Mouse (Mus musculus) intestine, postnatal 0 days (tissue): ENCODE measurements around the gene Atp5d. TPM values are rescaled to one million over a fixed set of nuclear protein-coding genes. Genes with fewer than 3 reads are reported as not detected.

ENCODE experiments used
- ATAC-seq: fragments of 200-750 bp; cut with Nextera tagmentation; 2 replicates; pipeline ENCODE4 v1.8.0; 2017; ENCODE audit warnings: mild to moderate bottlenecking, moderate TSS enrichment, moderate library complexity
- H3K27ac ChIP-seq: fragments of 300-500 bp; sonication (generic); 2 replicates; pipeline ENCODE4 v1.5.1; 2014; ENCODE audit warnings: mild to moderate bottlenecking, low read depth, low read length, moderate library complexity
- H3K27me3 ChIP-seq: fragments of 300-500 bp; sonication (generic); replicated peaks from 2 replicates; pipeline ENCODE4 v1.6.1; 2014; ENCODE audit warnings: low read length, mixed read lengths; ENCODE audit not compliant: control insufficient read depth, insufficient read depth
- H3K36me3 ChIP-seq: fragments of 300-500 bp; sonication (generic); 2 replicates; pipeline ENCODE4 v1.6.1; 2014; ENCODE audit warnings: mild to moderate bottlenecking, moderate library complexity; ENCODE audit not compliant: control insufficient read depth, insufficient read depth
- H3K4me1 ChIP-seq: fragments of 300-500 bp; sonication (generic); replicated peaks from 2 replicates; pipeline ENCODE4 v1.6.1; 2014; ENCODE audit warnings: antibody characterized with exemption, low read length, mixed read lengths; ENCODE audit not compliant: control insufficient read depth, insufficient read depth
- H3K4me2 ChIP-seq: fragments of 300-500 bp; sonication (generic); replicated peaks from 2 replicates; pipeline ENCODE4 v1.6.1; 2014; ENCODE audit warnings: low read depth, mild to moderate bottlenecking, moderate library complexity
- H3K4me3 ChIP-seq: fragments of 300-500 bp; sonication (generic); 2 replicates; pipeline ENCODE4 v1.5.1; 2014; ENCODE audit warnings: low read depth, low read length
- H3K9ac ChIP-seq: fragments of 300-500 bp; sonication (generic); 2 replicates; pipeline ENCODE4 v1.6.1; 2014; ENCODE audit warnings: mild to moderate bottlenecking, low read depth, low read length
- H3K9me3 ChIP-seq: fragments of 300-500 bp; sonication (generic); 2 replicates; pipeline ENCODE4 v1.6.1; 2016; ENCODE audit warnings: mixed run types; ENCODE audit not compliant: control insufficient read depth
- CTCF ChIP-seq: sonication (generic); IDR thresholded peaks from 2 replicates; pipeline ENCODE4 v1.5.1; 2016; ENCODE audit warnings: low read depth, mild to moderate bottlenecking, control low read depth, antibody characterized with exemption, moderate library complexity
- WGBS: fragments of 180-500 bp; shearing (Covaris S2); extraction: QIAGEN DNeasy Blood & Tissue Kit; methylation state at CpG from one replicate; pipeline ENCODE4 v1.1.7; 2014; 5-methylcytosine and 5-hydroxymethylcytosine counted together
- polyA plus RNA-seq: library from polyadenylated mRNA; unstranded; fragments of >200 nt; fragmentation: Nextera tagmentation; extraction: Ambion mirVana; gene quantifications from 2 replicates; pipeline ENCODE4 v1.2.1, GENCODE M21; 2015

Gene Atp5d
- polyA plus RNA-seq, 1 experiment from 2014 or later, result 1,009 TPM

DNA sequence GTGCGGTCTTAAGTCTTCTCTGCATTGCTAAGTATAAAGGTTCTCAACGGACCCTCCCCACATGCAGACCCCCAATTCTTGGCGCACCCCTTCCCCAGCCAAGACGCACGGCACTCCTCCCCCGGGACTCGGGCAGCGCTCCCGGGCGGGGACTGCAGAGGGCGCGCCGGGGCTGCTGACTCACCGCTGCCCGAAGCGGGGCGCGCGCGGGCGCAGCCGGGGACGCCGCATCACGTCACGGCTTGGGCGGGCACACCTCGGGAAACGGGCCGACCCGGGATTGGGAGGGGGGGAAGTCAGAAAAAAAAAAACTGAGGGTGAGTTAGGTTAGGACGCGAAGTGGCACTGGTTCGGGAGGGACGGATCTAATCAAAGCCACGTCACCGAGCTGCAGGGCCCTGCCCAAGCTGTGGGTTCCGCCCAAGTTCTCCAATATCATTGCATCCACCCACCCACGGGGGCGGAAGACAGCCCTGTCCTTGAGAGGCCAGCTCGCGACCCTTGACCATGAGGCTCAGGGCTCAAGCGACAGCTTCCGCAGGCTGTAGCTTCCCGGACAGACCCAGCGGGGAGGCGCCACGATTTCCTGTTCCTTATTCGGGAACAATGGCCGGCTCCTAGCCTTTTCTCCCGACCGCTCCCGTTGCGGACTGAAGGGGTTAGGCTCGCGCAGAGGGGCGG is 10.3 kb downstream of the Atp5d start:
- H3K9ac ChIP-seq, result peak overlapping the region; percentile 74
- under 1% methylated on average over 55 of the region's 57 CpGs for WGBS
- H3K9me3 ChIP-seq, result no peaks in the 10 kb centered on the region
- TF ChIP-seq CTCF, result peak; percentile 88
- H3K4me2 ChIP-seq, result peak overlapping the region; percentile 86
- ATAC-seq, result peak; percentile 50
- no peaks in the 10 kb centered on the region for H3K27me3 ChIP-seq
- peaks cover 53% of the 10 kb centered on the region for H3K36me3 ChIP-seq
- peak overlapping the region; percentile 97 for H3K27ac ChIP-seq
- H3K4me1 ChIP-seq, result peaks cover 20% of the 10 kb centered on the region
- H3K4me3 ChIP-seq, result peak overlapping the region; percentile 95

- ATAC-seq, result peak; percentile 67
- Histone ChIP-seq H3K36me3 (peaks cover 53% of the 10 kb centered on the region), H3K9me3 (no peaks in the 10 kb centered on the region), H3K9ac (peak overlapping the region; percentile 74), H3K27me3 (no peaks in the 10 kb centered on the region), H3K4me3 (peak overlapping the region; percentile 95), H3K4me2 (peak overlapping the region; percentile 86), H3K27ac (peak overlapping the region; percentile 97), H3K4me1 (peaks cover 23% of the 10 kb centered on the region)
- WGBS, result under 1% methylated on average over 79 of the region's 88 CpGs
- no peak for TF ChIP-seq CTCF
These were observed 11.1 kb downstream of the Atp5d start for GRCm38 (mm10) chr10:80149291-80150225.

GRCm38 (mm10) chr10:80150226-80151210 is 12.1 kb downstream of the Atp5d start:
- Histone ChIP-seq H3K27me3 (no peaks in the 10 kb centered on the region), H3K4me1 (peaks cover 23% of the 10 kb centered on the region), H3K9ac (peak overlapping the region; percentile 74), H3K9me3 (no peaks in the 10 kb centered on the region), H3K4me3 (peak overlapping the region; percentile 95), H3K4me2 (peak overlapping the region; percentile 86), H3K36me3 (peaks cover 55% of the 10 kb centered on the region), H3K27ac (peak overlapping the region; percentile 92)
- WGBS, result under 1% methylated on average over 57 of the region's 71 CpGs
- ATAC-seq, result no peak
- peak; percentile 5; the same call in 1 of the 2 replicates for TF ChIP-seq CTCF

GRCm38 (mm10) chr10:80151211-80152034 is 13.0 kb downstream of the Atp5d start:
- Histone ChIP-seq H3K27me3 (no peaks in the 10 kb centered on the region), H3K27ac (peak overlapping the region; percentile 92), H3K9me3 (no peaks in the 10 kb centered on the region), H3K4me1 (peaks cover 20% of the 10 kb centered on the region), H3K4me3 (peak overlapping the region; percentile 95), H3K9ac (peak overlapping the region; percentile 74), H3K36me3 (peaks cover 56% of the 10 kb centered on the region), H3K4me2 (peak overlapping the region; percentile 86)
- ATAC-seq, result no peak
- no peak for TF ChIP-seq CTCF
- WGBS, result under 1% methylated on average over 25 of the region's 26 CpGs
